Mouse (Mus musculus) brain, adult 2 months (tissue): ENCODE measurements around the gene Clk1.
"Not testable (repeated sequence)": the region's sequence is repeated elsewhere in the genome, so short reads cannot be mapped to it uniquely, and the experiment has no call there.

Experiments used
- DNase-seq: peaks from one replicate; pipeline ENCODE4 v3.0.0; 2011; ENCODE audit warnings: low read depth, low spot score

Clk1 gene

DNA sequence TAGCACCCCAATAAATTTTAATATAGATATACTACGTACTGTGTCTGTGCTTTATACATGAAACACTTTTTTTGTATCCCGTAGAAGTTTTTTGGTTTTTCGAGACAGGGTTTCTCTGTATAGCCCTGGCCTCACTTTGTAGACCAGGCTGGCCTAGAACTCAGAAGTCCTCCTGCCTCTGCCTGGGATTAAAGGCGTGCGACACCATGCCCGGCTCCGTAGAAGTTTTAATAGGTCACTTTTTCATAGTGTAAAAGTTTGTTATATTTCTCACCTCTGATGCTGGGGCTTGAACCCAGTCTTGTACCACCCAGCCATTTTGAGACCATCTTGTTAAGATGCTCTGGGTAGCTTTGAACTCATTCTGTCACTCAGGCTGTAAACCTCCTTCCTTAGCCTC is 16.5 kb downstream of the Clk1 start:
- no peak for DNase-seq

DNA sequence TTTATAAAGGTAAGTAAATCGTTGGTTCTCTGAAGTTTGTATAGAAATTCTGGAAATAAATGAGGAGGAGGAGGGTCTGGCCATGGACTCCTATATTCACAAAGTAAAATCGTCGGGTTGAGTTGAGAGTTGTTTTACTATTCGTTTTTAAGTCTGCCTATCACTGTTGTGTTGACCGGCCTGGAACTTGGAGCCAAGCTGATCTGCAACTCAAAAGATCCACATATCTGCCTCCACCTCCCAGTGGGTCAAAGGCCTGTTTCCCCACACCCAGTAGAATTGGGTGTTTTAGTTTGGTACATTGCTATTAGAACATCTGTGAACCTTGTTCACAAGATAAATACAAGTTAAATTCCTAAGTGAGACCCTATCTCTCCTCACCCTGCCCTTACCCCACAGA is 20.1 kb downstream of the Clk1 start:
- DNase-seq = no peak

DNA sequence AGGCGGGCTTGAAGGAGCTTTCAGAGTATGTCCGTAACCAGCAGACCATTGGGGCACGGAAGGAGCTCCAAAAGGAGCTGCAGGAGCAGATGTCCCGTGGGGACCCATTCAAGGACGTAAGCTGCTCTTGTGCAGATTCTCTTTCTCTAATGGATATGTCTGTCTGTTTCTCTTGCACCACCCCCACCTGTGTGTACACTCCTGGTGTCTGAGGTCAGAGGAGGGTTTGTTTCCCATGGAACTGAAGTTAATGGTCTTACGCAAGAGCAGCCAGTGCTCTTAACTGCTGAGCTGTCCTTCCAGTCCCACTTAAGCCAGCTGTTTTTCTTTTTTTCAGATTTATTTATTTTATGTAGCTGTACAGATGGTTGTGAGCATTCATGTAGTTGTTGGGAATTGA is 22.5 kb downstream of the Clk1 start:
- no peak for DNase-seq

DNA sequence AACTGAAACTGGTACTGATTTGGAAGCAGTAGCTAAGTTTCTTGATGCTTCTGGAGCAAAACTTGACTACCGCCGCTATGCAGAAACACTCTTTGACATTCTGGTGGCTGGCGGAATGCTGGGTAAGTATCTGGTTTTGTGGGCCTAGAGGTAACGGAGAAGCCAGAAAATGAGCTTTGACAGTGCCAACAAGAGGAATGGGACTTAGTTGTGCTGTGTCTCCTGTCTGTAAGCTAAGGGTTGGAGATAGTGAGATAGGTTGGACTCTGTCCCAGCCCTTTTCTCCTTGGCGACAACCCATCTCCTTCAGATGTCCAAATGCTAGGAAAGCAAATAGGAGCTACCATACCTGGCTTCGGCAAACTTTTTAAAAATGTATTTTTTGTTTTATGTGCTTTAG is 26.1 kb downstream of the Clk1 start:
- no peak for DNase-seq

DNA sequence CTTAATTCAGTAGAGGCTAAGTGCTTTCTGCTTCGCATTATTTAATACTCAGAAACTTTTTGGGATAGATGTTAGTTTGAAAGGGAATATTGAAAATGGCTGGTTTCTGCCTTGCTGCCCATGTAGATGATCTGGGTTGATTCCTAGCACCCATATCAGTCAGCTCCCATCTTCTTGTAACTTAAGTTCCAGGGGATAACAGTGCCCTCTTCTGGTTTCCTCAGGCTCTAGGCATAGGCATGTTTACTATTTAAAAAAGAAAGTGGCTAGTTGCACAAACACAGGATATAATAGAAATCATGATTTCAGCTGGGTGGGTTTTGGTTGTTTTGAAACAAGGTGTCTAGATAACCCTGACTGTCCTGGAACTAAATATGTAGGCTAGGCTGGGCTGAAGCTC is 27.7 kb downstream of the Clk1 start:
- no peak for DNase-seq

DNA sequence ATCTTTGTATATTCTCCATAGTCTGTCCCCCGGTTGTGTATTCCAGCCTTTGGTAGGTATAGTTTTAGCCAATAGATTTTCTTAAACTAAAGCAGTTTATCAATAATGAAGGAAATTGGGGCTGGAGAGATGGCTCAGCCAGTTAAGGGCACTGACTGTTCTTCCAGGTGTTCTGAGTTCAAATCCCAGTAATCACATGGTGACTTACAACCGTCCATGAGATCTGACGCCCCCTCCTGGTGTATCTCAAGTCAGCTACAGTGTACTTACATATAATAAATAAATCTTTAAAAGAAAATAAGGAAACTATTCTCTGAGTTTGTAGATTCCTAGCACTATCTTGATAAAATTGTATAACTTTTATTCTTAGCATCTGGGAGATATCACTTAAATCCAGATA is 28.5 kb downstream of the Clk1 start:
- DNase-seq = no peak

DNA sequence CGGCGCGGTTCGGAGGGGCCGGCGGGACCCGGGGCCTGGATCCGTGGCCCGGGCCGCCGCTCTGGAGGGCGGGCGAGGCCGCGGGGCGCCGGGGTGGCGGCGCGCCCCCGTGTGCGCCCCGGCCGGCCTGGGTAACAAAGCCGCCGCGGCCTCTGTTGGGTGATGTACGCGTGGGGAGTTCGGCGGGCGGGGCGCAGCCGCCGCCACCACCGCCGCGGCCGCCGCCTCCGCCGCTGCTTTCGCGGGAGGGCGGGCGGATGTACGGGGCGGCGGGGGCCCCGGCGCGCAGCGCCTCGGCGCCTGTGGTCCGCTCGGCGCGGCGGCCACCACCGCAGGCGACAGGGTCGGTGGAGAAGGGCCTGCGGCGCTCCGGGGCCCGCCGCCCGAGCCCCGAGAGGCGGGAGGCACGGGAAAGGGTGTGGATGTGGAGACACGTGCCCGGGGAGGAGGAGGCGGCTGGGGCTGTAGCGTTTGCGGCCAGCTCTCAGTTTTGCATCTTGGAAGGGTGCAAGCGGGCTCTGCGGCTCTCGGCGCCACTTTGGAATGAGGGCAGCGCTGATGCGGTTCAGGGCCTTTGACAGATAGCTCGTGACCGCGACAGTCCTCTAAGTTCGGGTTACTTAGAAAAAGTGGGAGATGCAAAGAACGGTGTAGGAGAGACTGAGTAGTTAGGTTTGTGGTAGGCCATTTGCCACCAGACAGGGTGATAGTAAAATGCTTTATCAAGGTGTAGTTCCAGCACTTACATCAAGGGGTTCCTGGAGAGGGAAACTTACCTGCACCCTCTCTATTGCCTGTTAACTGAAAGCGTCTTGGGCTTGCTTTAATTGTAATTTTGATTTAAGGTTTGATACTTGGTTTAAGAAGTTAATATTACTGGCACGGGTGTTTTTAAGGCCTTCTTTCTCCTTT is 30.3 kb downstream of the Clk1 start:
- peak; percentile 58 for DNase-seq

DNA sequence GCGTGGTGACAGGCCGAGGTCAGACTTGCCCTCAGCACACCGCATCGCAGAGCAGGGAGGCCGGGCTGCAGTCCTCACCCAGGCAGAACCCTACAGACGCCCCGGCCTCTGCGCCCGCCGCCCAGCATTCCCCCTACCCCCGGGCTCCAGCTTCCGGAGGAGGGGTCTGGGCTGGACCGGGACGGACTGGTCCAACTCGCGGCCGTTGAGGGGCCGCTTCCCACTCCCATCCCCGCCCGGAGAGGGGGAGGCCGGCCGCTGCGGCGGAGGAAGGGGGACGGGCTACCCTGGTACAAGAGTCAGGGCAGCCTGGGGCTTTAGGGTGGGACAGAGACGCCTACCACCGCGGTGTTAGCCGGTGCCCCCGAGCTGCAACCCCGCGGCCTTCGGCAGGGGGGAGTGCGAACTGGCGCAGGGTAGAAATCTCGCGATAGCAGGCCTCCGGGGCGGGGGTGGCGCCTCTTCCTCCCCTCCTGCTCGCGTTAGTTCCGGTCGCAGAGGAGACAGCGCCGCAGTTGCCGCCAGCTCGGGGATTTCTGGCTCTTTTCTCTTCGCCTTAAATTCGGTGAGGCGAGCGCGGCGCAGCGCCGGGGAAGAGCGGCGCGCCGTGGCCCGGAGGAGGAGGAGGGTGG is 31.1 kb downstream of the Clk1 start, which contains the start of gene Bzw1:
TSS of gene Bzw1 (plus strand) at position 247 of the 632 bp plus-strand sequence.
- peak; percentile 98 for DNase-seq

DNA sequence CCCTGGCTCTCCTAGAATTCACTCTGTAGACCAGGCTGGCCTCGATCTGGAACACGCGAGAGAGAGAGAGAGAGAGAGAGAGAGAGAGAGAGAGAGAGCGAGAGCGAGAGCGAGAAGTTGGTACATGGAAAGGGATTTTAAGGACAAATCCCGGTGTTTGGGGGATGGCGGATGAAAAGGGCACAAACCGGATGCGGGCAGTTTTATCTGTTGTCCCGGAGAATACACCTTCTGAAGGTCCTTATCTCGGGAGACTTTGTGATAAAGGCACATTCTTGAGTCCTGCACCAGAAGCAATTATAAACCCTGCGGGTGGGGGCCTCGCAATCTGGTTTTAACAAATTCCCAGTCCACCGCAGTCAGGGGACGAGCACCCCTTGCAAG is 31.6 kb downstream of the Clk1 start:
- DNase-seq = no peak

DNA sequence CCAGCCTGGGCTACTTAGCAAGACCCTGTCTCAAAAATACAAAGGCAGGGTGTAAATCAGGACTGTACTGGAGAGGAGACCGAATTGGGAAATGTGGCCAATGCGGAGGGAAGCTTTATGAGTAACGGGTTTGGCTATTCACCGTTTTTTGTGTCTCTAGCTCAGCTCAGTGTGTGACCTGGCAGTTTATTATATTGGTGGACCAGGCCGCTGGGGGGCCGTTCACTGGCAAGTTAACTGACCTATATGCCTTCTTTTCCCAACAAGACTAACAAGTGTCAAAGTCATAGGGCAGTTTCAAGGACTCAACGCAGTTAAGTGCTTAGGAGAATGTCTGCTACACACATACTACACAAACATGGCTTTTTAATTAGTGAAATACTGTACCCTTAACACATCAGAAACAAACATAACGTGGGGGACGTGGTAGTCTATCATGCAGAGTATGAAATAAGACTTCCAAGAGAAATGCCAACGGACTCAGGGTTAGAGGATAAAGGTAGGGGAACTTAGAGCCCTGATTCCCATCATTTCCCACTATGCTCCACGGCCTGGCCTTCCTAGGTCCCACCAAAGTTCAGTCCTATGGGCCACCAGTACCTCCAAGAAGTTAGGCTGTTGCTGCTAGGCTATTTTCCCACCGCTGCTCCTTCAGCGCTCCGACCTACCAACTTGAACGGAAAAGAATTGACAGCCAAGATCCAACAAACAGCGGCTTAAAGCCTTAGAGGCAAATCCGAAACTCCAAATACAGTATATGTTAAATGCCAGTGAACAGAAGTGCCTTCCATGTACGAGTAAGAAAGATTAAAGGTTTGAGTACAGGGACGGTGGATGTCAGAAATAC is 32.2 kb downstream of the Clk1 start:
- no peak for DNase-seq

DNA sequence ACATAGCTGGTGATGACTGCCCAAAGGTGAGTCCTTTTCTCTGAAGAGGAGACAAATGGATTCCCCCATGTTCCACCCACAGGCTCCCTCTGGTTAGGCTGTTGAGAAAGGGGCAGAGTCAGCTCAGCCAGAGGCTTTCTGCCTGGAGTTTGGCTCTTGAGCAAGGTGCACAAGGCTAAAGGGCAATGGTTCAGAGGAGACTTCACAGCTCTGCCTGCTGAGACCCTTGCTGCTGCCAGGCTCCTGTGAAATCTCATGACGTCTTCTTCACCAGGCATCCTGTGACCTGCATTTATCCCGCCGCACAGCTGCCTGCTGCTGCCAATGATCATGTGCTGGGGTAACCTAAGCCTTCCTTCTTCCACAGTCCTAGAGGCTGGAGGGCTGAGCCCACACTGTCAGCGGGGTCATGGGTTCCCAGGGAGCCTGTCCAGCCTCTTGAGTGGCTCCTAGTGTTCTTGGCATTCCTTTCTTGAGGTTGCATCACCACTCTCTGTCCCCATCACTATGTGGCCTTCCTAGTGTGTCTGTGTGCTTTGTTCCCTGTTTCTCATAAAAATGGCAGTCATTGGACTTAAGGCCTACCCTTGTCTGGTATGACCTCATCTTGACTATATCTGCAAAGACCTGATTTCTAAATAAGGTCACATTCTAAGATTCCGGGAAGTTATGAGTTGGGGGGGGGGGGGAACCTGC is 41.1 kb downstream of the Clk1 start:
- DNase-seq = no peak

DNA sequence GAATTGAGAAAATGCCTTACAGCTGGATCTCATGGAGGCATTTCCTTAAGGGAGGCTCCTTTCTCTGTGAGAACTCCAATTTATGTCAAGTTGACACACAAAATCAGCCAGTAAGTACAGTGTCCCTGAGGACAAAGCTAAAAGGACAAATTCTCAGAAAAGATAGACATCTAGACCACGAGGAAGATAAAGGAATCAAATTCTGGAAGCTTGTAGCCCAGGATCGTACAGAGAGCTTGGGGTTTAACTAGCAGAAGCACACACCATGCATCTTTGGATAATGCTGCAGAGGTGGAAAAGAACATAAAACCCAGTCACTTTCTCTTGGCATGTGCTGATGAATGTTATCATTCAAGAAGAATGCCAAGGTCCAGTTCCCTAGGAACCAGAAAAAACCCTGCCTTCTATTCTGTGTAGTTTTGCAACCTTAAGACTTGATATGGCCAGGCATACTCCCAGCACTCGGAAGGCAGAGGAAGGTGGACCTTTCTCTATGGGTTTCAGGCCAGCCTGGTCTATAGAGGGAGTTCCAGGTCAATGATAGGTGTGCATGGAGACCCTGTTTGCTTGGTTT is 48.2 kb downstream of the Clk1 start:
- no peak for DNase-seq

DNA sequence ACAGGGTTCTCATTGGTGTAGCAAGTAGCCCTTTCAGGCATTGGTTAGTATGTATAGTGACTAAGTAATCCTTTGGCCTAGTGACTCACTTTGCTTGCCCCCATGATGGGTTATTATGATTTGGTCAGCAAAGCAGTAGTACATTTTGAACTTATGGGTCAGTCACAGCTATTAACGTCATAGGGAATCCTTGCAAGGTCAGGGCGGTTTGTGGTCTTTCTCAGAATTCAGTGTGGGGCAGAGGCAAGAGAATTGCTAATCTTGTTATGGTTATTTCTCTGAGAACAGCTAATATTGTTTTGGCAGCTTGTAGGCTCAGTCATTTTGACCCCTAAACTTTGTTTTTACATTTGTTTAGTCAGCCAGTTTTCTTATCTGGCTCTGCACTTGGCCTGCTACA is 49.6 kb downstream of the Clk1 start:
- DNase-seq = not testable (repeated sequence)

DNA sequence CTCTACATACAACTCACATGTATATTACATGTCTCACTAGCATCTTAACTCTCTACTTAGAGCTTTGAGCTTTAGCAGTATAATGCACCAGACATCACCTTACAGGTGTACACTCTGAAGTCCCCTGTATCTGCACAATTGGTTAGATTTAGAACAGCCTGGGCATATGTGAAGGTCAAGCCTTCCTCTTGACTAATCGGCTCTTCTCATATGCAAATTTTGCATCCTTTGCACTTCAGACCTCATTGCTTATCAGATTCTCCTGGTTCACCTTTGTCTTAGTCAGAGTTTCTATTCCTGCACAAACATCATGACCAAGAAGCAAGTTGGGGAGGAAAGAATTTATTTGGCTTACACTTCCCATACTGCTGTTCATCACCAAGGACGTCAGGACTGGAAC is 54.1 kb downstream of the Clk1 start:
- no peak for DNase-seq

DNA sequence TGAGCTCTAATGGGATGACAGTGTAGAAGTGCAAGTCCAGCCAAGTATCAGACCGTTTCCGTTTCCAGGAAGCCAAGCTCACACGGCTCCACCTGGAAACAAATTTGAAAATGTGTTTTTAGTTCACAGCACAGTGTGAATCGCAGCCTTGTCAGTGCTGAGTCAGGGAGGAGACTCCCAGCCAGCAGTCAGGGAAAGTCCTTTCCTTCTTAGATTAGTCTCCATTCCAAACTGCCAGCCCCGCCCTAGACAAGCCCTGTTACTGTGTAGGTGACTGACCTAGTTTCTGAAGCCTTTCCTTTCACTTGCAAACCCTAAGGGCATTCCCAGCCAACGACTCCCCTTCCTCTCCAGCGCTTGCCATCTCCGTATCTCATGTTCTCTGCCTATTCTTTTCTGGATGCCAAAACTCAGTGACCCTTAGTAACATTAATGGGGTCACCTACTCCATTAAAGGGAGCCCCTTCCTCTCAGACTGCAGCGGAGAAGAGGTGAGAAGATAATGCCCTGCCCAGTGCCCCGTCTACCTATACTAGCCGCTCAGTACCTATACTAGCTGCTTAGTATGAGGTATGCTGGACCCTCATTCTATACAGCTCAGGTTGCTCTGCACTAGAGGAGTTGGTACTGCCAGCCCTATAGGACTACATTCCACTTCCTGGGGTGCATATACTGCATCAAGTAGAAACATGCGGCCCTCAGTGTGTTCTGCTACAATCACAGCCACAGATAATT is 57.0 kb downstream of the Clk1 start:
- DNase-seq = peak; percentile 55

DNA sequence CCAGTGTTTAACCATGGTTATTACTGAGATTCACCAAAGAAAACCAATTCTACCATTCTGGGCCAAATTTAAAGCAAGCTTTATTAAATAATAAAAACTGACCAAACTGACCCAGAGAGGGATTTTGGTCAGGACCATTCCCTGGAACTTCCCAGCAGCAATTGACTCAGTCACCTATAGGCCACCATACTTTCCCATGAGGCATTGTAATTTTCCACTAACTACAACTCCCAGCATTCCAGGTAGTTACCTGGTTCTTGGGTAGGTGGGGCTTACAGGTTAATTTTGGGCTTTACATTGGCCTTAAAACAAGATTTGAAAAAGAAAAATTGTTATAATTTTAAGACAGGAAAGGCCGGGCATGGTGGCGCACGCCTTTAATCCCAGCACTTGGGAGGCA is 58.0 kb downstream of the Clk1 start:
- DNase-seq = no peak

DNA sequence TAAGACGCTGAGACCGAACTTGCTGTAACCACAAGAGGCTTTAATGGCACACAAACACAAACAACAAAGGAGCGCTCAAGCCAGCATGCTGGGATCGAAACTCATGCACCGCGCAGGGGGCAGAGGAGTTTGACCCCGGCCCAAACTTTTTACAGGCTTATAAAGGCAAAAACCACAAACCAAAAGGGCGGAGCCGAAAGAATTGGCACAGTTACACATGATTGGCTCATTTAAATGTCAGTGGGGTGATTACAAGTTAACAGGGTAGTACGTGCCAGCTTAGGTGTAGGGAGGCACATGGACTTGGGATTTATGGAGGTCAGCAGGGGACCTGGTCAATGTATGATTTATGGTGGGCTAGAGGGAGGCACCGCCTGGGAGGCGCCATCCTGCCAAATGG is 59.3 kb downstream of the Clk1 start:
- DNase-seq = no peak

DNA sequence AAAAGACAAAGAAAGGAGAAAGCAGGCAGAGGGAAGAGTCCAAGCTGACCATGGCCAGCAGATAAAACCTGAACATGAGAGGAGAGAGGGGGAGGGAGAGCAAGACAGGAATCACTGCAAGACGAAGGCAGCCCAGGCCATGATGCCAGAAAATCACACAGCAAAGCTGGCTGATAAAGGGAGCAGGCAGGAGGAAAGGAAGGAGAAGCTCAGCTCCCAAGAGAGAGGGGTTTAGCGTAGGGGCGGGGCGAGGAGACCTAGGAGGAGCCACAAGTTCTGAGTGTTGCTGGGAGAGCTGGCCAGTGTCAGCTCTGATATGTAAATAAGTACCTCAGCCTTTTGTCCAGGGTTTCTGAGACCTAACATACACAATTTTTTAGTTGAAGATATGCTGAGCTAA is 61.6 kb downstream of the Clk1 start:
- DNase-seq = no peak
